Mouse (Mus musculus): ENCODE results near the gene Fam3c. TPM values are rescaled to one million over a fixed set of nuclear protein-coding genes. Genes with fewer than 3 reads are reported as not detected.

Fam3c gene
- polyA plus RNA-seq, 1 experiment from 2014 or later, result 27.2 TPM

DNA sequence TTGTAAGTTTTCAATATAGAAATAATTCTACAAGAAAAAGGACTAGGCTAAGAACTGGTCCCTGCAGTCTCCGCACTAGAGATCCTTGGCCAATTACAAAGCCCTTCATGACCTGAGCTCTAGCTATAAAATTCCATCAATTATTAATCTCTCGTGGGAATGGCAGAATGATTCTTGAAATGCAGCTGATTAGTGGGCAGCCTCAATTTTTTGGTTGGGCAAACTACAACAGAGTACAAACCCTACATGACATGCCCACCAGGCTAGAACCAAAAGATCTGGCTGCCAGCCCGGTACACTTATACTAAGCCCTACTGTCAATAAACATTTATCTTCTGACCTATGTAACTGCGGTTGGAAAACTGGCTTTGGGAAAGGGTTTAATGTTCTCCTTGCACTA, 29.0 kb downstream of the Fam3c start:
- WGBS, result 85% methylated on average over 4 of the region's 4 CpGs
- no peaks in the 10 kb centered on the region for H3K27me3 ChIP-seq (ENCODE audit: insufficient read depth, poor library complexity, severe bottlenecking)
- no peak for DNase-seq (ENCODE audit: low spot score)
- no peak overlapping the region for H3K4me3 ChIP-seq
- H3K27ac ChIP-seq, result no peak overlapping the region
- H3K9me3 ChIP-seq, result no peaks in the 10 kb centered on the region
- H3K4me1 ChIP-seq (replicated peaks), result no peaks in the 10 kb centered on the region
- H3K36me3 ChIP-seq, result peaks cover 8% of the 10 kb centered on the region

DNA sequence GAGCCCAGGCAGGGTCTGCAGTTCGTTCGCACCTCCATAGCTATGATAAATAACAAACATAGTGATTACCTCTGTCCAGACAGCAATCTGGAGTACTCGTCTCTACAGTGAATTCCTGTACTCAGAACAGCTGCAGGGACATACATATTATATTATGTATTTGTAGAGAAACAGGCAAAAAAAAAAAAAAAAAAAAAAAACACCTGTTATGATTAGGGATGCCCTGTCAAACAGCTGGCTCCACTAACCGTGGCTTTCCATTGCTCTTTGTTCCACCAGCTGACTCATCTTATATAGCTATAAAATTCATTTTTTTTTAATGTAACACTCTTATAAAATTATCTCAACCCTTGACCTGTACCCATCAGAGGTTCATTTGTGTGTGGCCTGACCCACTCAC, 29.8 kb downstream of the Fam3c start:
- no peak for DNase-seq (ENCODE audit: low spot score)
- WGBS, result 88% methylated on average over 4 of the region's 4 CpGs
- peaks cover 13% of the 10 kb centered on the region for H3K36me3 ChIP-seq

DNA sequence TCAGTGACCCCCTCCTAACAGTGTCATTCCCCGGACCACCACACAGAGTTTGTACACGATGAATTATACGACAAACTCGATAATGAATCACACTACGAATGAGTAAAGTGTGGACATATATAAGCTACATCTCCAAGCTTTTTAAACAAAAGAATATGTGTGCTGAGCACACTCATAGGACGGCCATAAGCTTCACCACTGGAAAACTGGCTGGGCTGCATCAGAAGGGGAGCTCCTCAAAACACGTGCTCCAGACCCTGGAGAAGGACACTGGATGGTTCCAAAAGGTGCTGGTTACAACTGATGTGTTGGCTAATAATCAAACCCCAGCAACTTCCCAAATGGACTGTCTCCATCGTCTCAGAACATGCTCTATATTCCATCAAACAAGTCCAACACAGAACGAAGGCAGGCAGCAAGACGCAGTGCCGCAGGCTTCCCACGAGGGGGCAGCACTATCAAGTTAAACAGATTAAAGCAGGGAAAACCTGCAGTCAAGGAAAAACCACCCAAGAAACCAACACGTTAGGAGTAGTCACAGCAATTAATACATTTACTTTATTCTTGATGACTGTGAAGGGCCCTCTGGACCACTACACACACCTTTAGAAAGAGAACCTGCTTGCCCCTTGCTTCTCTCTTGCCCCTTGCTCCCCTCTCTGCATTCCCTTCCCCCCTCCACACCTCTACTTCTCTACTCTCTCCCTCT, 30.5 kb downstream of the Fam3c start:
- DNase-seq (ENCODE audit: low spot score), result peak; percentile 70
- Histone ChIP-seq H3K36me3 (peaks cover 19% of the 10 kb centered on the region), H3K4me1 (replicated peaks) (no peaks in the 10 kb centered on the region), H3K27ac (no peak overlapping the region), H3K27me3 (ENCODE audit: insufficient read depth, poor library complexity, severe bottlenecking) (no peaks in the 10 kb centered on the region), H3K9me3 (no peaks in the 10 kb centered on the region), H3K4me3 (no peak overlapping the region)
- WGBS, result 59% methylated on average over 13 of the region's 13 CpGs

More for the DNA sequence above, 29.8 kb downstream of the Fam3c start:
- H3K4me1 ChIP-seq (replicated peaks), result no peaks in the 10 kb centered on the region
- H3K27ac ChIP-seq, result no peak overlapping the region
- H3K27me3 ChIP-seq (ENCODE audit: insufficient read depth, poor library complexity, severe bottlenecking), result no peaks in the 10 kb centered on the region
- no peak overlapping the region for H3K4me3 ChIP-seq
- no peaks in the 10 kb centered on the region for H3K9me3 ChIP-seq

DNA sequence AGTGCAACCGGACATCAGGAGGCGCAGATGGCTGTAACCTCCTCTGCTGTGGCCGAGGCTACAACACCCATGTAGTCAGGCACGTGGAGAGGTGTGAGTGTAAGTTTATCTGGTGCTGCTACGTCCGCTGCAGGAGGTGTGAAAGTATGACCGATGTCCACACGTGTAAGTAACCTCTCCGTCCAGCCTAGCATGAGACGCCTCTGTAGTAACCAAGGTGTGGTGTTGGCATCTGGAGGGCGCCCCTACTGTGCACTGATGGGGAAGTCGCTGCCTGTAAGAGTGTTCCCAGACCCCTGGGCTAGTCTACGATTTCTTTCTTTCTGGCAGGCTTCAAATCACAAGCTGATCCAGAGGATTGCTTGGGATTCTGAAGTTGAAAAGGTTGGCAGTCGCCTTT, 58.0 kb downstream of the Fam3c start:
- no peaks in the 10 kb centered on the region for H3K9me3 ChIP-seq
- no peak overlapping the region for H3K4me3 ChIP-seq
- no peaks in the 10 kb centered on the region for H3K36me3 ChIP-seq
- H3K27ac ChIP-seq, result no peak overlapping the region
- DNase-seq (ENCODE audit: low spot score), result no peak
- 62% methylated on average over 14 of the region's 14 CpGs for WGBS
- H3K4me1 ChIP-seq (replicated peaks), result no peaks in the 10 kb centered on the region
- H3K27me3 ChIP-seq (ENCODE audit: insufficient read depth, poor library complexity, severe bottlenecking), result peaks cover 25% of the 10 kb centered on the region; the same call in 1 of the 2 replicates

DNA sequence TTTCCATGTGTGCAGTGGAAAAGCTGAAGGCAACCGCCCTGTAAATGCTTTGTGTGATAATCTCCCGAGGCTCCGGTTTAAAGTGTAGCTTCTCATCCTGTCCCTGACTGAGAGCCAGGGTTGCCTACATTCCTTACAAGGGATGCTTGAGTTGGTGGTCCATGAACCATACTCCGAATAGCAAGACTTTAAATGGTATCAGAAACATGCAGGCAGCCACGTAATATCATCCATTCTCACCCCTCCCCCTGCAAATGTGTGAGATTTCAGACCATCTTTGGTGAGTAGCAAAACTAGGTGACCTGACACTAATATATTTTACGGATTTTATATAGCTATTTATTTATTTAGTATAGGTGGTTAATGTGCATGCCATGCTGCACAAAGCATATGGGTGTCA, 59.0 kb downstream of the Fam3c start:
- Histone ChIP-seq H3K4me3 (no peak overlapping the region), H3K36me3 (no peaks in the 10 kb centered on the region), H3K9me3 (no peaks in the 10 kb centered on the region), H3K4me1 (replicated peaks) (no peaks in the 10 kb centered on the region), H3K27ac (no peak overlapping the region), H3K27me3 (ENCODE audit: insufficient read depth, poor library complexity, severe bottlenecking) (peaks cover 32% of the 10 kb centered on the region)
- no peak for DNase-seq (ENCODE audit: low spot score)
- 85% methylated on average over 6 of the region's 6 CpGs for WGBS

DNA sequence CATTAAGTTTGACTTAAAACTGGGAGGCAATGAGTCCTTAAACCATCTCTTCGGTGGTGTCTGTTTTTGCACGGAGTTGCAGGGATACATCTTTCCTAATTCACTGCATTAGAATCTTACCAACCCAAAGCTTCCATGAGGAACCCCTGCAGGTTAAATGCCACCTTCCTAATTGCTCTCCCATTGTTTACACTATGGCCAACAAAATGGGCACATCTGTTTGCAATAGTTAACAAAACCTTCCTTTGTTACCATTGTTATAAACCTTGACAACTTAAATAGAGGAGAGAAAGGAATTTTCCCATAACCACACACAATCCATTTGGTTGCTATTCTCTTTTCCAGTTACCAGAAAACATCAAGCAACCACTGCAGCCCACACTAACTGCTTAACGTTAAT, 62.1 kb downstream of the Fam3c start:
- DNase-seq (ENCODE audit: low spot score), result no peak
- Histone ChIP-seq H3K4me1 (replicated peaks) (peaks cover 9% of the 10 kb centered on the region), H3K36me3 (no peaks in the 10 kb centered on the region), H3K27ac (no peak overlapping the region), H3K4me3 (no peak overlapping the region), H3K27me3 (ENCODE audit: insufficient read depth, poor library complexity, severe bottlenecking) (peaks cover 63% of the 10 kb centered on the region), H3K9me3 (no peaks in the 10 kb centered on the region)
- 45% methylated on average over 3 of the region's 3 CpGs for WGBS

DNA sequence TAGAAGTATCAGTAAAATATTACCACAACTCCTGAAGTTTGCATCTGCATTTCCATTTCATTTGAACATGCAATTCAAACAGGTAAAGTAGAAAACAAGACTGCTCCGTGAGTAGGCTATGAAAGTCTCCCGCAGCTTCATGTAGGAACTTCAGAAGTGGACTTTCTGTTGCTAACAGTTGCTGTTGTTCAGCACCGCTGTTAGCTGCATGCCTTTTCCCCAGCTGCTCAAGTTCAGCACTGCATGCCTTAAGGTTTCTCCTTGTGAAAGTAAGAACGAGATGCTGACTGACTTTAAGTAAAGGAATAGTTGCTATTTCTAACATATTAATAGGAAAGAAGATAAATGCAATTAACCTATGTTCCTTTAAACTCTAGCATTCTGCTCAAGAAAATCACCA, 64.0 kb downstream of the Fam3c start:
- Histone ChIP-seq H3K27ac (no peak overlapping the region), H3K27me3 (ENCODE audit: insufficient read depth, poor library complexity, severe bottlenecking) (peaks cover 75% of the 10 kb centered on the region), H3K4me3 (no peak overlapping the region), H3K9me3 (no peaks in the 10 kb centered on the region), H3K4me1 (replicated peaks) (peaks cover 22% of the 10 kb centered on the region), H3K36me3 (no peaks in the 10 kb centered on the region)
- WGBS, result 41% methylated on average over 4 of the region's 4 CpGs
- no peak for DNase-seq (ENCODE audit: low spot score)

DNA sequence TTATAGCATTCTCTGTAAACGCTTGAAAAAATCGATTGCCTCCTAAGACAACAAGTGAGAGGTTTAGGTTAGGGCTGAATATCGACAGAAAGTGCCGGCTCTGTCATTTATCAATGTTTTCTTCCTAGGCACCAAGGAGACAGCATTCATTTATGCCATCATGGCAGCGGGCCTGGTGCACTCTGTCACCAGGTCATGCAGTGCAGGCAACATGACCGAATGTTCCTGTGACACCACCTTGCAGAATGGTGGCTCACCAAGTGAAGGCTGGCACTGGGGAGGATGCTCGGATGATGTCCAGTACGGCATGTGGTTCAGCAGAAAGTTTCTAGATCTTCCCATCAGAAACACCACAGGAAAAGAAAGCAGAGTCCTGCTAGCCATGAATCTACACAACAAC, 65.3 kb downstream of the Fam3c start:
- no peaks in the 10 kb centered on the region for H3K36me3 ChIP-seq
- WGBS, result 74% methylated on average over 8 of the region's 8 CpGs
- H3K27ac ChIP-seq, result no peak overlapping the region
- no peaks in the 10 kb centered on the region for H3K9me3 ChIP-seq
- DNase-seq (ENCODE audit: low spot score), result no peak
- peaks cover 80% of the 10 kb centered on the region for H3K27me3 ChIP-seq (ENCODE audit: insufficient read depth, poor library complexity, severe bottlenecking)
- peaks cover 22% of the 10 kb centered on the region for H3K4me1 ChIP-seq (replicated peaks)
- no peak overlapping the region for H3K4me3 ChIP-seq

DNA sequence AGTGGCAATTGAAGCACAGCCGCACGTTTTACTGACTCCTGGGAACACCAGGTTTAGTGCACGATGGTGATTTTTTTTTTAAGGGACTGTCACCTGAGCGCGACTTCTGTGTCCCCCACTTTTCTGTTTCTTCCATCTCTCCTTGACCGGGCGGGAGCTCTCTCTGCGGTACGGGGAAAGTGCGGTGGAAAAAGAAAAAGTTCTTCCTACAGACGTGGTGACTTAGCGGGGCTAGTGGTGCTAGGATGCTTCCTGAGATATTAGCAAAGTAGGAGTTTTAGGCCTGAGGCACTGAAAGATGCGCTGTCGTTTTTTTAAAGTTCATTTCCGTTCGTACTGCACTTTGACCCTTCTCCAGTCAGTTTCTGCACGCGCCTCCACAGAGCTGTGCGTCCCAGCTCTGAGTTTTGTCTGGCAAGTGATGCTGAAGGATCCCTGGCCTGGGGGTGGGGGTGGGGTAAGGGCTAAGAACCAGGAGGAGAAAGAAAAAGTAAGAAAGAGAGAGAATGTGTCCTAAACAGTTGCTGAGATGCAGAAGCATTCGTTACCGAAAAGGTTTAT, 66.5 kb downstream of the Fam3c start:
- Histone ChIP-seq H3K36me3 (no peaks in the 10 kb centered on the region), H3K4me3 (peak overlapping the region; percentile 56), H3K9me3 (no peaks in the 10 kb centered on the region), H3K27ac (no peak overlapping the region), H3K27me3 (ENCODE audit: insufficient read depth, poor library complexity, severe bottlenecking) (peaks cover 76% of the 10 kb centered on the region), H3K4me1 (replicated peaks) (peaks cover 22% of the 10 kb centered on the region)
- peak; percentile 46 for DNase-seq (ENCODE audit: low spot score)
- 2% methylated on average over 21 of the region's 21 CpGs for WGBS

DNA sequence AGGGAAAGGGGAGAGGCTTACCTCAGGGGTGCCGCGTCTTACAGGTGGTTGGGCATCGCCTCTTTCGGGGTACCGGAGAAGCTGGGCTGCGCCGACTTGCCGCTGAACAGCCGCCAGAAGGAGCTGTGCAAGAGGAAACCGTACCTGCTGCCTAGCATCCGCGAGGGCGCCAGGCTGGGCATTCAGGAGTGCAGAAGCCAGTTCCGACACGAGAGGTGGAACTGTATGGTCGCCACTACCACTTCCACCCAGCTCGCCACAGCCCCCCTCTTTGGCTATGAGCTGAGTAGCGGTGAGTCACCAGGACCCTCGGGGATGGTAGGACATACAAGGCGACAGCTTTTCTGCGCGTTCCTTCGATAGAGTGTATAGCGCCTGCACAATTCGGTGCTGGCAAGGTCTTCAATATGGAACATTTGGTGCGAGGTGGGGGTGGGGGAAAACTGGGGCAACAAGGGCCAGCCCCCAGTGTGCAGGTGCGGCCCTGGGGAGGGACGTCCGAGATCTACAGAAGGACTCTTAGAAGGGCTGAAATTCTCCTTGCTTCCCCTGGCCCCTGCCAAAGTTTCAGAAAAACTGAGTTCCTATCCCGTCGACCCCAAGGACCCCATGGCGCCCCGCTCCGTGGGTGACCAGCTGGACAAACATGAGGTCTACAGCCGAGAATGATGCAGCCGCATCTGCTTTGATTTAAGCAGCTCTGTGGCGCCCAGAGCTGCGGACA, 67.1 kb downstream of the Fam3c start:
- H3K36me3 ChIP-seq, result no peaks in the 10 kb centered on the region
- peak overlapping the region; percentile 56 for H3K4me3 ChIP-seq
- peaks cover 74% of the 10 kb centered on the region for H3K27me3 ChIP-seq (ENCODE audit: insufficient read depth, poor library complexity, severe bottlenecking)
- H3K9me3 ChIP-seq, result no peaks in the 10 kb centered on the region
- DNase-seq (ENCODE audit: low spot score), result peak; percentile 61
- no peak overlapping the region for H3K27ac ChIP-seq
- under 1% methylated on average over 38 of the region's 38 CpGs for WGBS
- peaks cover 22% of the 10 kb centered on the region for H3K4me1 ChIP-seq (replicated peaks)

DNA sequence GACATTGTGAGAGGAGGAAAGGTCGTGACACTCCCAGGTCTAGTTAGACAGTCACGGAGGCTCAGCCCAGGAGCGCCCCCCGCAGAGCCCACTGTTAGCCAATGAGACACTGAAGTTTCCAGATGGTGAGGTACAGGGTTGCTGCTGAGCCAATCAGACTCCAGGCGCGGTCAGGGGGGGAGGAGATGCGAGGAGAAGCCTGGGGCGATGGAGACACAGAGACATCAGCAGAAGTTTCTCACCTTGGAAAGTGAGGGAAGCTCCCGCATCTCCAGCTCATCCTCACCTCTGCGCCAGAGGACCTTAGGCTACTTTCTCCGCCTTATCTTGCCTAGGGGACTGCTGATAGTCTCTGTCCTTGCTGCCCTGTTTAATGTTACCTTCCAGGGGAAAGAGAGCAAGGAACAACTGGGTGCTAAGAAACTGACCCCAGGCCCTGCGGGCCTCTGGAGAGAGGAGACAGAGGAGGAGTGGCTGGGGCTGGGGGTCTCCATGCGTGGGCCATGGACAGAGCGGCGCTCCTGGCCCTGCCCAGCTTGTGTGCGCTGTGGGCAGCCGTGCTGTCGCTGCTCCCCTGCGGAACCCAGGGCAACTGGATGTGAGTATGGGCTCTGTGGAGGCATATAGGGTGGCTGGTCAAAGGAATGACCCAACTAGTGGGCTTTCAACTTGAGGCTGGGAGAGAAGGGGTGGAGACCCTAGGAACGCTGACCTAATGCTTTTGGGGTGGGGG, 67.9 kb downstream of the Fam3c start, which contains the start of gene Wnt16:
Wnt16 (plus strand) TSS at position 224 of the 733 bp plus-strand sequence.
- Histone ChIP-seq H3K27me3 (ENCODE audit: insufficient read depth, poor library complexity, severe bottlenecking) (peaks cover 67% of the 10 kb centered on the region), H3K4me1 (replicated peaks) (peaks cover 22% of the 10 kb centered on the region), H3K4me3 (peak within 1 kb of the TSS; percentile 56), H3K36me3 (no peaks in the 10 kb centered on the region), H3K9me3 (no peaks in the 10 kb centered on the region), H3K27ac (no peak within 1 kb of the TSS)
- 1% methylated on average over 20 of the region's 20 CpGs for WGBS
- DNase-seq (ENCODE audit: low spot score), result peak; percentile 49

DNA sequence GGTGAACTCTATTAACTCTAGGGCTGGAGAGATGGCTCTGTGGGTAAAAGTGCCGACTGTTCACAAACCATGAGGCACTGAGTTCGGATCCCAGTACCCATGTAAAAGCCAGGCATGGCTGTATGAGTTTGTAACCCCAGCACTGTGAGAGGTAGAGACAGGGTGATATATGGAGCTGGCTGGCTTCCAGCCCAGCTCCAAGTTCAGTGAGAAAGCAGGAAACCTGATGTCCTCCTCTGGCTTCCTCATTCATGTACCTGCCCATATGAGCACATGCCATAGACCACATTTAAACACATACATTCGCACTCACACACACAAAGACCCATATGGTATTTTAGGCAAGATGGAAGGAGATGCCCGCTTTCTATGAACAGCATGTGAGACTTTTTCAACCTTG, 73.6 kb downstream of the Fam3c start:
- WGBS, result 90% methylated on average over 4 of the region's 4 CpGs
- Histone ChIP-seq H3K27me3 (ENCODE audit: insufficient read depth, poor library complexity, severe bottlenecking) (peaks cover 13% of the 10 kb centered on the region), H3K9me3 (no peaks in the 10 kb centered on the region), H3K4me1 (replicated peaks) (0 out of 2 replicates have a peak, but pooled peaks cover 5% of the 10 kb centered on the region), H3K36me3 (no peaks in the 10 kb centered on the region), H3K4me3 (no peak overlapping the region), H3K27ac (no peak overlapping the region)
- no peak for DNase-seq (ENCODE audit: low spot score)

Measured in hindbrain, embryonic 10.5 days (tissue).